Mouse (Mus musculus): ENCODE results near the gene Fanca.

DNA sequence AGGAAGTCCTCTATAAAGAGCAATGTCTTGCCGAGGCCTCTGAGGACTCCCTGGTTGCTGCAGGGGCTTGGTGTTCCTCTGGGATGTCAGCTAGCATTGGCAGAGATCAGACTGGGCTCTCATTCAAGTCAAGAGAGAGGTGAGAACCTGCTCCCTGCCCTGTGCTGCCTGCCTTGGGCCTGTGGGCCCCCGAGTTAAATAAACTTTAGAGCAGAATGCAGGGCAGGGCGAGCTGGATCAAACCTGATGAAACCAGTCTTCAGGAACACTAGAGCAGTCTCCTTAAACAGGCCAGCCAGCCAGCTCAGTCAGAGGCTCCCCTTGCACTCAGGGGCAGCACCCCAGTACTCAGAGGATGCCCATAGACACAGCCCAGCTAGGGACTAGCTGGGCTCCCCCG lies 46.5 kb downstream of the Fanca start:
- TF ChIP-seq POLR2A (IDR thresholded peaks at IDR 0.05; ENCODE audit: low read depth, low read length) (no peak), BHLHE40 (IDR thresholded peaks at IDR 0.05; ENCODE audit: low read depth, low read length) (no peak), MAX (IDR thresholded peaks at IDR 0.05; ENCODE audit: low read length) (no peak), RCOR1 (conservative IDR thresholded peaks at IDR 0.05; ENCODE audit: low read depth, low read length) (no peak), SIN3A (IDR thresholded peaks at IDR 0.05; ENCODE audit: low read length) (no peak), CTCF (conservative IDR thresholded peaks at IDR 0.05 in 1 of 2, IDR thresholded peaks at IDR 0.05 in 1 of 2; ENCODE audit: low read depth in 2 of 2, low read length in 2 of 2) (no peak), POLR2AphosphoS2 (IDR thresholded peaks at IDR 0.05; ENCODE audit: low read depth, low read length) (no peak), EP300 (IDR thresholded peaks at IDR 0.05; ENCODE audit: low read length) (no peak), UBTF (IDR thresholded peaks at IDR 0.05; ENCODE audit: low read depth, low read length) (no peak), SMC3 (IDR thresholded peaks at IDR 0.05; ENCODE audit: low read depth, low read length) (no peak), NRF1 (IDR thresholded peaks at IDR 0.05; ENCODE audit: low read depth, low read length) (no peak), JUN (IDR thresholded peaks at IDR 0.05; ENCODE audit: insufficient read depth, low read depth, low read length) (no peak), MXI1 (IDR thresholded peaks at IDR 0.05; ENCODE audit: low read depth, low read length) (no peak)
